ENCODE assay signal across 20 mouse cellular contexts in genomic region chr10:70093782-70094181, GRCm38 (mm10). TPM values are rescaled to one million over a fixed set of nuclear protein-coding genes. Genes with fewer than 3 reads are reported as not detected.
DNase-seq lines count a peak whose midpoint lies in the region; ATAC-seq and TF ChIP-seq lines count a peak whose summit lies in the region.
"Had no signal": no experiment of that assay in that cellular context is flagged by ENCODE, and none has a peak within 500 bp of the region (broad histone marks: within the 10 kb centered on the region; RNA-seq: fewer than 3 reads in every experiment).

No protein-coding gene starts in this region.

- 0 out of 2 replicates have a peak overlapping the region, but pooled peaks have one; percentile 14 for H3K9ac ChIP-seq in liver, embryonic 12.5 days
- H3K9ac ChIP-seq in liver, postnatal 0 days (replicated peaks): no peak overlapping the region
- no peak overlapping the region for H3K9ac ChIP-seq in neural tube, embryonic 13.5 days
- H3K9ac ChIP-seq in MEL (ENCODE audit: control insufficient read depth, low read depth, low read length, poor library complexity, severe bottlenecking): no peak overlapping the region
- H3K9ac ChIP-seq: forebrain, embryonic 12.5 days had no signal

- peaks cover 47% of the 10 kb centered on the region for H3K4me1 ChIP-seq in liver, embryonic 12.5 days
- H3K4me1 ChIP-seq in liver, postnatal 0 days (ENCODE audit: insufficient read depth): peaks cover 19% of the 10 kb centered on the region
- peaks cover 34% of the 10 kb centered on the region for H3K4me1 ChIP-seq in neural tube, embryonic 13.5 days (replicated peaks)
- H3K4me1 ChIP-seq in MEL (ENCODE audit: control insufficient read depth in 1 of 2, insufficient read depth in 2 of 2, low read length in 2 of 2): peaks cover 6 to 14% of the 10 kb centered on the region in 2 experiments

- no peak for TF ChIP-seq CTCF in liver, postnatal 0 days (IDR thresholded peaks at IDR 0.05; ENCODE audit: low read depth)
- no peak for TF ChIP-seq CTCF in MEL (IDR thresholded peaks at IDR 0.05 in 2 of 3, conservative IDR thresholded peaks at IDR 0.05 in 1 of 3; ENCODE audit: control insufficient read depth in 1 of 3, insufficient read depth in 1 of 3, low read depth in 2 of 3, low read length in 3 of 3, poor library complexity in 1 of 3, severe bottlenecking in 1 of 3)

- TF ChIP-seq EP300 in liver, postnatal 0 days (IDR thresholded peaks at IDR 0.05; ENCODE audit: low read depth): no peak
- TF ChIP-seq EP300 in MEL (IDR thresholded peaks at IDR 0.05; ENCODE audit: low read depth in 1 of 2, low read length in 2 of 2): peak; percentile 42 to 62

- no peak overlapping the region for H3K27ac ChIP-seq in liver, embryonic 12.5 days
- H3K27ac ChIP-seq in liver, postnatal 0 days (ENCODE audit: low read depth): no peak overlapping the region
- H3K27ac ChIP-seq in neural tube, embryonic 13.5 days (replicated peaks): no peak overlapping the region
- no peak overlapping the region for H3K27ac ChIP-seq in MEL (ENCODE audit: control insufficient read depth, low read depth, low read length)
- H3K27ac ChIP-seq: forebrain, embryonic 12.5 days had no signal

- WGBS in liver, embryonic 12.5 days (ENCODE audit: insufficient replicate concordance): 9% methylated on average over 1 of the region's 1 CpGs
- 29% methylated on average over 1 of the region's 1 CpGs for WGBS in liver, postnatal 0 days (ENCODE audit: insufficient replicate concordance)
- 77% methylated on average over 1 of the region's 1 CpGs for WGBS in neural tube, embryonic 13.5 days

- H3K4me2 ChIP-seq in liver, embryonic 12.5 days: no peak overlapping the region
- no peak overlapping the region for H3K4me2 ChIP-seq in liver, postnatal 0 days (ENCODE audit: low read depth, low read length)
- 0 out of 2 replicates have a peak overlapping the region, but pooled peaks have one; percentile 85 for H3K4me2 ChIP-seq in neural tube, embryonic 13.5 days

- ATAC-seq in liver, embryonic 12.5 days: no peak
- ATAC-seq in liver, postnatal 0 days: no peak
- no peak for ATAC-seq in neural tube, embryonic 13.5 days (ENCODE audit: low read depth)
- ATAC-seq: forebrain, embryonic 16.5 days; hindbrain, postnatal 0 days had no signal

- no peak for TF ChIP-seq RAD21 in MEL (IDR thresholded peaks at IDR 0.05; ENCODE audit: low read depth, low read length)

- DNase-seq in liver, postnatal 0 days: no peak
- no peak for DNase-seq in neural tube, embryonic 10.5 days (ENCODE audit: extremely low spot score, low spot score)
- DNase-seq in MEL (ENCODE audit: low read depth, low spot score): peak; percentile 45
- DNase-seq in frontal cortex, postnatal 25 days (ENCODE audit: low spot score in 2 of 2): no peak
- DNase-seq: adrenal gland, postnatal 10 days; cerebellum, adult 11 months; cerebellum, adult 8-10 months; cerebellum, postnatal 14 days; embryo, embryonic 11 days; gastrocnemius, postnatal 10 days; heart, adult 18-20 months; heart, postnatal 10 days had no signal

- peaks cover 20% of the 10 kb centered on the region for H3K79me2 ChIP-seq in MEL (ENCODE audit: control insufficient read depth, insufficient read depth, low read length, poor library complexity)

- TF ChIP-seq POLR2A in MEL (IDR thresholded peaks at IDR 0.05; ENCODE audit: control insufficient read depth in 1 of 2, insufficient read depth in 1 of 2, low read depth in 1 of 2, low read length in 2 of 2, poor library complexity in 1 of 2): no peak

- H3K4me3 ChIP-seq in liver, embryonic 12.5 days: no peak overlapping the region
- no peak overlapping the region for H3K4me3 ChIP-seq in liver, postnatal 0 days (ENCODE audit: low read depth, low read length)
- H3K4me3 ChIP-seq in neural tube, embryonic 13.5 days: no peak overlapping the region
- no peak overlapping the region for H3K4me3 ChIP-seq in MEL (ENCODE audit: control insufficient read depth in 1 of 2, insufficient read depth in 1 of 2, low read depth in 2 of 2, low read length in 2 of 2)

- no peaks in the 10 kb centered on the region for H3K9me3 ChIP-seq in liver, embryonic 12.5 days (replicated peaks)
- H3K9me3 ChIP-seq in liver, postnatal 0 days (ENCODE audit: low read length): no peaks in the 10 kb centered on the region
- H3K9me3 ChIP-seq in neural tube, embryonic 13.5 days: no peaks in the 10 kb centered on the region
- no peaks in the 10 kb centered on the region for H3K9me3 ChIP-seq in MEL (replicated peaks; ENCODE audit: insufficient read depth, low read length)
- H3K9me3 ChIP-seq: embryonic facial prominence, embryonic 13.5 days; forebrain, embryonic 12.5 days; heart, embryonic 10.5 days; hindbrain, embryonic 13.5 days had no signal

- no peaks in the 10 kb centered on the region for H3K27me3 ChIP-seq in liver, embryonic 12.5 days (replicated peaks)
- no peaks in the 10 kb centered on the region for H3K27me3 ChIP-seq in liver, postnatal 0 days (ENCODE audit: insufficient read depth, low read length)
- no peaks in the 10 kb centered on the region for H3K27me3 ChIP-seq in neural tube, embryonic 13.5 days
- no peaks in the 10 kb centered on the region for H3K27me3 ChIP-seq in MEL (ENCODE audit: control insufficient read depth in 1 of 2, insufficient read depth in 2 of 2, low read length in 2 of 2)
- H3K27me3 ChIP-seq: embryonic facial prominence, embryonic 13.5 days; forebrain, embryonic 12.5 days; hindbrain, embryonic 13.5 days had no signal

- H3K36me3 ChIP-seq in liver, embryonic 12.5 days: no peaks in the 10 kb centered on the region
- H3K36me3 ChIP-seq in liver, postnatal 0 days (replicated peaks; ENCODE audit: insufficient read depth, low read length): no peaks in the 10 kb centered on the region
- H3K36me3 ChIP-seq in neural tube, embryonic 13.5 days: no peaks in the 10 kb centered on the region
- peaks cover 0 to 11% of the 10 kb centered on the region in 2 experiments; a peak in 2 of 4 replicates for H3K36me3 ChIP-seq in MEL (ENCODE audit: control insufficient read depth in 1 of 2, insufficient read depth in 2 of 2, low read length in 2 of 2)
- H3K36me3 ChIP-seq: embryonic facial prominence, embryonic 13.5 days; forebrain, embryonic 12.5 days; heart, embryonic 10.5 days; hindbrain, embryonic 13.5 days had no signal

TF ChIP-seq in MEL, 35 proteins besides CTCF, POLR2A, EP300 and RAD21:
- TF ChIP-seq MXI1 (IDR thresholded peaks at IDR 0.05; ENCODE audit: low read depth, low read length) (peak; percentile 62), SIN3A (IDR thresholded peaks at IDR 0.05; ENCODE audit: low read length) (peak; percentile 78), TCF12 (IDR thresholded peaks at IDR 0.05; ENCODE audit: low read depth, low read length) (peak; percentile 81), ETS1 (IDR thresholded peaks at IDR 0.05; ENCODE audit: low read depth, low read length) (peak; percentile 96), GATA1 (IDR thresholded peaks at IDR 0.05; ENCODE audit: low read depth, low read length) (peak; percentile 63), TAL1 (IDR thresholded peaks at IDR 0.05; ENCODE audit: low read length) (peak; percentile 32), POLR2AphosphoS2 (IDR thresholded peaks at IDR 0.05; ENCODE audit: low read length) (no peak), NELFE (IDR thresholded peaks at IDR 0.05; ENCODE audit: low read depth, low read length) (no peak), ZC3H11A (IDR thresholded peaks at IDR 0.05; ENCODE audit: low read depth, low read length) (peak; percentile 11; the same call in 1 of the 2 replicates)

RNA-seq across cellular contexts. Expression of gene Ccdc6, which starts 3.1 kb away (rescaled TPM):
- polyA plus RNA-seq in liver, embryonic 12.5 days (2016; fragmentation: Nextera tagmentation; extraction: Ambion mirVana): 9.5 and 10.2 TPM in 2 replicates
- 5.5 and 6.3 TPM in 2 replicates for polyA plus RNA-seq in liver, postnatal 0 days (2015; fragmentation: Nextera tagmentation; extraction: Ambion mirVana)
- 20.6 and 22.3 TPM in 2 replicates for polyA plus RNA-seq in neural tube, embryonic 13.5 days (2015; fragmentation: Nextera tagmentation; extraction: Ambion mirVana)
- 25.4 and 28.6 TPM in 2 replicates for total RNA-seq in MEL (2012; rRNA removed)
- polyA plus RNA-seq in MEL (2012; ENCODE audit: insufficient read depth in 1 of 2, insufficient read length in 2 of 2, low read depth in 1 of 2, low replicate concordance in 2 of 2, missing spikeins in 1 of 2): 100 to 1,000 TPM in 1 of 2 experiments, 10 to 100 TPM in 1; 42.0 to 143 TPM
